Mouse (Mus musculus) gastrocnemius, postnatal 25 days (tissue): ENCODE measurements around the gene Atp5d. TPM values are rescaled to one million over a fixed set of nuclear protein-coding genes. Genes with fewer than 3 reads are reported as not detected.
"Not testable (repeated sequence)": the region's sequence is repeated elsewhere in the genome, so short reads cannot be mapped to it uniquely, and the experiment has no call there.

Experiments
- DNase-seq: peaks from one replicate; pipeline ENCODE4 v3.0.0; 2022
- total RNA-seq, 2 experiments: library from RNA; stranded (reverse); gene quantifications; 1 replicate in 1 of 2; 2 replicates in 1 of 2; pipeline ENCODE4 v1.2.3; 2021

Gene Atp5d
- total RNA-seq, 2 experiments from 2014 or later = 634 to 665 TPM

DNA sequence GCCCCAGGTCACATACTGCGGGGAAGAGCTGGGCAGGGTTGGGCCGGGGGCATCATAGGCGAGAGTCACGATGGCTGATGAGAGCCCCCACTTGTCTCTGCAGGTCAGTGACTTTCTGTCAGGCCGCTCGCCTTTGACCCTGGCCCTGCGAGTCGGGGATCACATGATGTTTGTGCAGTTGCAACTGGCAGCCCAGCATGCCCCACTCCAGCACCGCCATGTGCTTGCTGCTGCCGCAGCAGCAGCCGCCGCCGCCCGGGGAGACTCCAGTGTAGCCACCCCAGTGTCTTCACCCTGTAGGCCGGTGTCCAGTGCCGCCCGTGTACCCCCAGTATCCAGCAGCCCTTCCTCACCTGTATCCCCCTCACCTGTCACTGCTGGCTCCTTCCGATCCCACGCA, 15.3 kb downstream of the Atp5d start:
- DNase-seq = no peak

DNA sequence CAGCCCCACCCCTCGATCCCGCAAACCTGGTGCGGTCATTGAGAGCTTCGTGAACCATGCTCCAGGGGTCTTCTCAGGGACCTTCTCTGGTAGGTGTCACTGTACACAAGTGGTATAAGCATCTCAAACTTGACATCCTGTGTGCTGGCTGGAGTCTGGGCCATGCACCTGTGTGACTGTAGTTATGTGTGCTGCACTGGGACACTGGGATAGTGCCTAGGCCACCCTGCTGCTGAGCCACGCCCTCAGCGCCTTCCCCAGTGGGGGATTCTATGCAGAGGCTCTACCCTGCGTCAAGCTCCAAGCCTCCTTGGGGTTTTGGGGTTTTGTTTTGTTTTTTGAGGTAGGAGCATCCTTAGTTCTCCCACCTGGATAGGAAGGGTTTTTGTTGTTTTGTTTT, 16.0 kb downstream of the Atp5d start:
- DNase-seq = no peak

DNA sequence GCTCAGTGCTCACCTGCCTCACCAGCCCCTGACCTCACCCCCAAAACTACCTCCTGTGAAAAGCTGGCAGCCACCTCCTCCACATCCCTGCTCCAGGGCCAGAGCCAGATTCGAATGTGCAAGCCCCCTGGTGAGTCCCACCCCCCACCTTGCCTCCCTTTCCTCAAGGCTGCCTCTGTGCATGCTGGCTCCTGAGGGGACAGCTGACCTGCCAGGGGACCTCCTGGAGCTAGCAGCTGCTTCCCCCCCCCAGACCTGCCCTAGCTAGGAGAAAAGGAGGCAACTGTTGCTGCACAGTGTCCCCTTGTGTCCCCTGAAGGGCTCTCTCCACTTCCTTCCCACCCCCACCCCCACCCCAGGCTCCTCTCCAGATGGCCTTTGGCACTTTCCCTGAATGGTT, 16.8 kb downstream of the Atp5d start:
- DNase-seq = no peak

DNA sequence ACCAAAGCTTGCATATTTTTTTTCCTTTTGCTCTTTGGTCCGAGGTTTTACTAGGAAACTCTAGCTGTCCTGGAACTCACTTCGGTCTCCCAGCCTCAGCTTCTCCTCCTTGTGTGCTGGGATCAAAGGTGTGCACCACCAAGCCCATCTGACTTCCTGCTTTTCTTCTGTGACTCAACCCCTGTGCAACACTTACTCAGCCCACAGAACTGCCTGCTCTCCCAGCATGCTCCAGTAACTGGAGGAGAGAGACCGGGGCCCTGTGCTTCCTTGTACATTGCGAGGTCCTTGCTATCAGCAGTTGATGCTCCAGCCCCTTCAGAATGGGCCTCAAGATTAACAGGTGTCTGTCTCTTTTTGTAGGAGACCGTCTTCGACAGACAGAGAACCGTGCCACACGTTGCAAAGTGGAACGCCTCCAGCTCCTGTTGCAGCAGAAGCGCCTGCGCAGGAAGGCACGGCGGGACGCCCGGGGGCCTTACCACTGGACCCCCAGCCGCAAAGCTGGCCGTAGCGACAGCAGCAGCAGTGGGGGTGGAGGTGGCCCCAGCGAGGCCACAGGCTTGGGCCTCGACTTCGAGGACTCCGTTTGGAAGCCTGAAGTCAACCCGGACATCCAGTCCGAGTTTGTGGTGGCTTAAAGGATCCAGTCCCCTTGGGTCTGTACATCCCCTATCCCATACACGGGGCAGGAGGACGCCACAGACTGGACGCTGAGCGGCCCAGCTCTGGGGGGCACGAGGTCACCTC, 17.7 kb downstream of the Atp5d start:
- DNase-seq = no peak

DNA sequence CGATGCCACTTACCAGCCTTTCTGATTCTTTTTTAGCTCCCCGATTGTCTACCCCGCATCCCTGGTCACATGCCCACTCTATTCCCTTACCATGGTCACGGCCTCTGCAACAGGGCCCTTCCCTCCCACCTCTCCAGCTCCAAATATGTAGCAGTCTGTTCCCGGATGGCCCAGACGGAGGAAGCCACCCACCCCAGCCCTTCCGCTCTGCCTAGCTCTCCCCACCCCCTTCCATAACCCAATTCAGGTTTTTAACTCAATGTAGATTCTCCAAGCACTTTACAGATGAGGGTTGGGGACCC, 18.3 kb downstream of the Atp5d start:
- DNase-seq = no peak

DNA sequence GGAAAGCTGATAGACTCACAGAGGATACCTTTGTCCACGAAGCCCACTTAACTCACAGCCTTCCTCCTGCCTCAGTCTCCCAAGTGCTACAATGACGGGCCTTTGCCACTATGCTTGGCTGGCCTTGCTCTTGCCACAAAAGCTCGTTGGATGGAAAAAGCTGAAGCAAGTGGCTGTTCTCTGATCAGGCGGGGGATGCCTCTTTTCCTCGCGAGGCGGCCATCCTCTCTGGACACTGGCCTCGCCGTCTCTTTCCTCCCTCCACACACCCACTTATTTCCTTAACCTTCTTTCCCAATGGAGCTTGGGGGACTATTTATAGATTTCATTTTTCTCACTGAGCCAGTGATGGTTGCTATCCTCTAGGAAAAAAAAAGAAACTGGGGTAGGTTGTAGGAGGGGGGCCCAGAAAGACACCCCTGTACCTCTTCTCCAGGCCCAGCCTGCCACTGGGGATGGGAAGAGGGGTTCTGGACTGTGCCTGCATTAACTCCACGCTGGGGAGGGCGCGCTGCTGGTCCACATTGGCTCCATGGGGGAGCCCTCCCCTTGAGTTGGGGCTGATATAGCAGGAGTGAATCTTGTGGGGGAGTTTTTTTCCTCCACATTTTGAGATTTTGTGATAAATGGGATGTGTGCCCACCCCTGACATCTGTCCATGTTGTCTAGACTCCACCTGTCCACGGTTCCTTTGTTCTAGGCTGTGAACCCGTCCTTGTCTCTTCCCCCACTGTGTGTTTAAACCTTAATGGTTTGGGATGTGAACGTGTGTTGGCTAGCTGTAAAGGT, 18.9 kb downstream of the Atp5d start:
- DNase-seq = no peak

DNA sequence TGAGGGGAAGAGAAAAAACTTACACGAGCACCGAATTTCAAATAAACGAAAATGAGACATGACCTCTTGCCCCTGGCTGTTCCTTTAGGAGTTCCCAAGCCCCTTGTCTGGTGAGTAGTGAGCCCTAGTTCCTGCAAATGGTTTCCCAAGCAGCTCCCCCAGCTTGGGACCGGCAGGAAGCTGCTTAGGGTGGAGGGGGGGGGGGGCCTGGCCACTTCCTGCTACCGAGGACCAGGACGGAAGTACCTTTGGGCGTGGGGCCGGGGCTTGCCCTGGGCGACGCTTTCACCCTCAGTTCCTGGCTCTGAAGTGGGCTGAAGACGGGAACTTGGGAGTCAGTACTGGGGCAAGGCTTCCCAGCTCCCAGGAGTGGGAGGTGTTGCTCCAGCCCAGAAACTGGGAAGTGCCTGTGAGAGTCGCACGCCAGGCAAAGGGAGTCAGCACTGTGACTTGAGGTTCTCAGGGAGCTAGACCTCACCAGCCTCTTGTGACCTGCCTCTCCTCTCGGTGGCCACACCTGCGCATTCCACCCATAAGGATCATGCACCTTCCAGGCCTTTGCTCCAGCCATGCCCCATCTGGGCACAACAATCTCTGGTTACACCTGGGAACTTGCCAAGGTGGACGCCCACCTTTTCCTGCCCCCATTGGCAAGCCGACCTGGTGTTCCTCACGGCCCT, 20.0 kb downstream of the Atp5d start:
- DNase-seq = peak; percentile 77

DNA sequence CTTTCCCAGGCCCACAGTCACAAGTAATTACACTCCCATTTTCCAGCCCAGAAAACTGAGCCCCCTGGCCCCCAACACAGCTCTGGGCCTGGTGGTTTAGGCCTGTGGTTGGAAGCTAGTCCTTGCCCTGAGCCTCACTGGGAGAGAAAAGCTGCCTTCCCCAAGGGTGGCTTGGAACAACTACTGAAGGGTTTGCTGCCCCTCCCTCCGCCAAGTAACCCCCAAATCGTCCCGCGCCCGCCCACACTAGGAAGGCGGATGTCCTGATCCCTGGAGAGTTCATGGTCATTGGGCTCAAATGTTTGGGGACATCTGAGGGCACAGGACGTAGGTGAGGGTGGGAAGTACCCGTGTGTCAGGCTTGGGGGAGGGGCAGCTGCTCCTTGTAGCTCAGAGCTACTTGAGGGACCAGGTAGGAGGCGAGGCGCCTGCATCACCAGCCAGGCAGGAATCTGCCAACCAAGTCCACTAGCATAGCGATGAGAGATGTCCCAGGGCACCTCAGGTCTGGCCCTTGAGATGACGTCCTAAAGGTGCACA, 20.7 kb downstream of the Atp5d start:
- DNase-seq = no peak

DNA sequence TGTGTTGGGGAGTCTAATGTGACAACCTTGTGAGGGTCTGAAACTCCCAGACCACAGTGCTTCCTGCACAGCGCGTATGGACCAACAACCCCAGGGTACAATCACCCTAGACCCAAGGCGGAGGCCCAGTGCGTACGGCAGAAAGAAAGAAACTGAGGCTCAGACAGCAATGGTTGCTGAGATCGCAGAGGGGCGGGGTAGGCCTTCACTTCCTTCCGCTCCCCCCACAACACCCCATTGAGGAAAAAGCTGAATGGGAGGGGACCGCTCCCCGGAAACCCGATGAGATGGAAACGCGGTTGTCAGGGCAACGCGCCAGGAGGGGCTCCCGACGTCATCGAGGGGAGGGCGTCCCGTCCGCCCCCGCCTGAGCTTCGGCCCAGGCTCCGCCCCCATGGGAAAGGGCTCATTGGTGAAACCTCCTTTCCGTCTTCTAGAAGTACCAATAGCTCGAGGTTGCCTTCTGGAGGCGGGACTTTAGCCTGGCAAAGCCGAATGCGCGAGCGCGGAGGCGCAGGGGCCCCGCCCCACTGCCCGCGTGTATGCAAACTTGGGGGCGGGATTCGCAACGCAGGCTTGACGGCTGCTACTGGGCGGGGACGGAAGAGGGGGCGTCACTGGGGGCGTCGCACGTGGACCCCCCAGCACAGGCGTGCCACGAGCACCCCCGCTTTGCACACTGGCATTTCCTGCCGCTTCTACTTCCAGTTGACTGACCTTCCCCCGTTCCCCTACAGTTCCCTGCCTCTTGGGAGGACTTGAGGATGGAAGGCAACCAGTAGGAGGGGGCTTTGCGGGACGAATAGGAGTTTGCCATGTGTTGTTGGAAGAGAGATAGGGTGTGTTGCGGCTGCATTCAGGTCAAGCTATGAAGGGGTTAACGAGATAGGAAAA, 21.4 kb downstream of the Atp5d start:
- DNase-seq = peak; percentile 99

DNA sequence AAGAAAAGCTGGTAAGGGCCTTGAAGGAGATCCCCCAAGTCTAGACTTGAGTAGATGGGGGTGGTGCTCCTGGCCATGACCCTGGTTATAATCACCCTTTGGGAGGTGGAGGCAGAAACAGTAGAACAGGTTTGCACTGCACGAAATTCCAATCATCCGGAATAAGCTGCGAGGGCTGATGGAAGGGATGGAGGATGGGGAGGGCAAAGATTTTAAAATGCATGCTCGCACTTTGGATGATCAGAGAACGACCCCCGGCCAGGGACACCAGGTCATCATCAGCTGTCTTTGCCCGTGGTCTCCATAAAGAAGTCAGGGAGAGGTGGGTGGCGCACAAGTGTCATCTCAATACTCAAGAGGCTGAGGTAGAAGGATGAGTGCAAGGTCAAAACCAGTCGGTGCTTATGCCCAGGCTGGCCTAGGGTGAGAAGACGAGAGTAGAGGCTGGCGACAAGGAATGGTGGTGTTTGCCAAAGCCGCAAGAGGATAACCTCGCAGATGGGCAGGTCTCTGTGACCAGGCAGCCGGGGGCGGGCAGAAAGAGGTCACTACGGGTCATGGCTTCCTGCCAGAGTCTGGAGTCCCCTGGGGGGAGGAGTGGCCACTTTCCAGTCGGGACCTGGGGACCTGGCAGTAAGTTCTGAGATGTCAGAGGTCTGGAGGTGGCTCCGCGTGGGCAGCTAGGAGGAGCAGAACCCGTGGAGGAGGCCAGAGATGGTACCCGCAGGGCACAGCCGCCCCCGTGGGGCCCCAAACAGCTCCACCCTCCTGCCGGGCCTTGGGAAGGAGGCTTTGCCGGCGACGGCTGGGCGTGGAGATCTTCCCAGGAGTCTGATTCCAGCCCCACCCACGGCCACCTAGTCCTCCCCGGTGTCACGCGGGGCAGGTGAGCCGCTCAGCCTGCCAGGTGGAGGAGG, 22.3 kb downstream of the Atp5d start:
- peak; percentile 83 for DNase-seq

DNA sequence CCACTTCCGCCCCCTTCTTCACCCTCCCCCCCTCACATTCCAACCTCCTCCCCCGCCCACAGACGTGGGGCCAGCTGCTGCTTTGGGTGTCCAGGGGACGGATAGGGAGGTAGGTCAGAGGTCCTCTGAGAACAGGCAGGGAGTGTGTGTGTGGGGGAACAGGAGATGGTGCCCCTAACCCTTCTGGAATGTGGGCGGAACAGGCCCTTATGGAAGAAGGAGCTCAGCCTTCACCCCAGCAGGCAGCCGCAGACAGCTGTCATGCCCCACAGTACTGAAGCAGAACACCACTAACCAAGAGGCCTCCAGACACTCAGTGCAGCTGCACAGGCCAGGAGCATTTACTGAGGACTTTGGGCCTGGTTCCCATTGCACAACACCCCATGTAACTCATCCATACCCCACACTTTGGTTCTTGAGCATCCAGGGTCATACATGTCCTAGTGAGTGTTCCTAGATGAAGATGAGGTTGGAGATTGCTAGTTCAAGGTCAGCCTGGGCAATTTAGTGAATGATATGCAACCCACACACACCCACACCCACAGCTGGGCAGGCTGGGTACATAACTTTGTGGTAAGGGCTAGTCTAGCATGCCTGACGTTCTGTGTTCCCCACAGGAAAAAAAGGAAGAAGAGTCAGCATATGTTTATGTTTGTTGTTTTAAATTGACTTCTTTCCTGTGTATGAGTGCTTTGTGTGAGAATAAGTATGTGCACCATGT, 23.2 kb downstream of the Atp5d start:
- no peak for DNase-seq

DNA sequence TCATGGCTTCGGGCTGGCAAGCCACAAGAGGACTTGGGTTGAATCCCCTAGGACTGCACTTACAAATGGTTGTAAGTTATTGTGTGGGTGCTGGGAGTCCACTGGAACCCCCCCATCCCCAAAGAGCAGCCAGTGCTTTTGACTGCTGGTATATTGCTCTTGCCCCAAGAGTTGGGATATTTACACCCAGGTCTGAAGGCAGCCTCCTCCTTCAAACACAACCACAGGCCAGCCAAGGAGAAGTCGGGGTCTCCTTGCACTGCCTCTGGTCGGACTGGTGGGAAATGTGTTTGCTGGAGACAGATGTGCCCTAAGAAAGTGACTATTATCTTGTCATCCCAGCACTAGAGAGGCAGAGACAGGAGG, 23.8 kb downstream of the Atp5d start:
- no peak for DNase-seq

DNA sequence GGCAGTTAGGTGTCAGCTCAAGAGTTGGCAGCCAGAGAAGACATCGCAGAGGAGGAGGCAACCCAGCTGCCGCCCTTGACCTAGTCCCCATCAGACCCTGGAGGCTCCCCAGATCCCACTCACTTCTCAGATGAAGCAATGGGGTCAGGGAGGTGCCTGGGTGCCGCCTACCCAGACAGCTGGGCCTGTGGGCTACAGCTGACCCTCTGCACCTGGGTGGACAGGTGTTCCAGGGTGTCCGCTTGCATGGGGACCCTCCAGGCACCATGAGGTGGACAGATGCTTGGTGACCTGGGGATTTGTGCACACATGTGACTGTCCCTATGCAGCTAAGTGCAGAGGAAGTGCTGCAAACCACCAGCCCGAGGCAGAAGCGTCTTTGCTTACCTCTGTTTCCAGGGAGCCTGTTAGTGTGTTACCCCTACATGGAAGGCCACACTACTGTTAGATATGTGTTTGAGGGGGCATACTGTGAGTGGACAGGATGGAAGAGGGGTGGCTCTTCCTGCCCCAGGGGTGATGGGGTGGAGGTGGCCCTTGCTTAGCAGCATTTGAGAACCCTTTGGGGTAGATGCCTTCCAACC, 24.4 kb downstream of the Atp5d start:
- no peak for DNase-seq

DNA sequence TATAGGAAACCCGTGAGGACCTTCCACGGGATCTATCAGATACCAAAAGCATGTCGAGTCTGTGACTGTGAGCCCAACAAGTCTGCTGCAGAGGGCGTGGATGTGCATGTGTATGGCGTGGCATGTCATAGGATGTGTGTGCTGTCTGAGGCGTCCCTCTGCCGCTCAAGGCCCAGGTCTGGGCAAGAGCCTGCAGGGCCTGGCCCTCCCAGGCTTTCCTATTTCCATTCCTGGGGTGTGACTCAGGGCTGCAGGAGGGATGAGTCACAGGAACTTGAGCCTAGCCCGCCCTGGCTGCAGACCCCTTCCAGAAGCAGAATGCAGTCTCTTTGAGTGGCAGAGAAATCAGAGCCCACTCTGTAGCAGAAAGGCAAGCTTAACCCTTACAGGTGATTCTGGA, 25.3 kb downstream of the Atp5d start:
- peak; percentile 66 for DNase-seq

DNA sequence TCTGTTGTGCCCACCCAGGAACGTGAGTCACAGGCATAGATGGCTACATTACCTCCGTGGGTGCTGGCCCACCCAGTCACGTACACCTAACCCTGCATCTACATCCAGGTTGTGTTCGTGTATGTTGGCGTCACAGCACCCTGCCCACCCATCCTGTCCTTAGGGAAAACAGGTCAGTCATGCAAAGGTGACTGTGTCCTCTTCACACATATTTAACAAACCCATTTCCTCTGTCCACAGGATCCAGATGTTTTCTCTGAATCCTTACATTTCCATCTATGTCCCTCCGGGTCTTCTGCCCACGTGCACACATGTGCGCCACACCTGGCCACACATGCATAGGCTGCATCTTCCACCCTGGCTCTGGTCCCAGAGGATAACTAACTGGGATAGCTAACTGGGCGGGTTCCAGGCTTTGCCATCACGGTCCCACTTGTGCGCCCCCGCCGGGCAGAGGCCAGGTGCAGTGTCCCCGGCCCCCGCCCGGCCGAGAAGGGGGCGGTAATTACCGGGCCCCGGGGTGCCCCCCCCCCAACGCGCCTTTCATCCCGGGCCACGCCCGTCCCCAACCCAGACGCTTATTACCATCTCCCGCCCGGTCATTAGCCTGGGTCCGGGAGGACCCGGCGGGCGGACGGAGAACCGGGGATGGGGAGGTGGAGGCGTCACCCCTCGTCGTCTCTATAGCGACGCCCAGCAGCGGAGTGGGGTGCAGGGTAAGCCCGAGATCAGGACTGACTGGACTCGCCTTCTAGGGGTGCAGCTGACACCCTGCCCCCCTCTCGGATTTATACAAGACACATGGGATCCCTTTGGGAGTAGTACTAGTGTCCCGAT, 25.9 kb downstream of the Atp5d start:
- peak; percentile 60 for DNase-seq

DNA sequence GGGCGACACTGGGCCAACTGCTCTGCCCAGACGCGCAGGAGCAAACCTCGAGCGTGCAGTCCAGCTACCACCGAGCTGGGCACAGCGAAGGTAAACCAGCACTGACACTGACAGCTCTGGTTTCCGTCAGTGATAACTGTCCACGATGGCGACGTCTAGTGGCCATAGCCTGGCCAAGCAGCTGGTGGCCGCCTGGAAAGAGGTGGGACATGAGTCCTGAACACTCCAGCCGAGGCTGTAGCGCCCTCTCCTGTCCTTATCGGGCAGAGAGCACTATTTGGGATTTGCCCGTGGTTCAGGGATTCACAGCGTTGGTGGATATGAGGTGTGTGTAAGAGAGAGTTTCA, 26.5 kb downstream of the Atp5d start:
- DNase-seq = peak; percentile 93

DNA sequence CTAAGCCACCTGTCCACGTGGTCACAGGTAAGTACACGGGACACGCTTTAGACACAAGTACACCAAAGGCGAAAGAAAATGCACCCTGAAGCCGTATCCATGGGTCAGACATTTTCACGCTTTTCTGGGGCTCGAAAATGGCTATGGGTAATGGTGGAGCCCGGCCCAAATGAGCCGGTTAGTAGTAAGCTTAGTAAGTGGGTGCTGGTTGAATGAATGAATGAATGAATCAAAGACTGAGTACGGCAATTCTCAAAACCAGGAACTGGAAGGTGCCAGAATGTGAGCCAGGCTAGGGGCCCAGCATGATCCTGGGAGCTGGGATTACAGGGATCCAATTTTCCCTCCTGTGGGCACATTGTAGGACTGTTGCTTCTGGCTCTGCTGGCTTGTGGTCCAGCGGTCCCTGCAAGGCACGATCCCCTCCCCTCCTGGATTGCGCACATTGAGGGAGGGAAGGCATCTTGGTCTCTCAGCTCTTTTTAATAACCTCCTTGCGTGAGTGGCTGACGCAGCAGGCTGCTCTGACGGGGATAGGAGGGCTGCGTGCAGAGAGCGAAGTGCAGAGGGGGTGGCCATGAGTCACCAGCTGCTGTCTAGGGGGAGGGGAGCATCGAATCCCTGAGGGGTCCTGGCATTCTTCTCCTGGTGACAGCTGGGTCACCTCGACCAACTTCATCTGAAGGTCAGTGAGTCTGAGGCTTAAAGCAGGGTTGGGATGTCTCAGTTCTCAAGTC, 27.1 kb downstream of the Atp5d start, which contains the start of gene Cirbp:
Gene Cirbp (plus strand): TSS at position 594 of the 737 bp plus-strand sequence.
- no peak for DNase-seq

DNA sequence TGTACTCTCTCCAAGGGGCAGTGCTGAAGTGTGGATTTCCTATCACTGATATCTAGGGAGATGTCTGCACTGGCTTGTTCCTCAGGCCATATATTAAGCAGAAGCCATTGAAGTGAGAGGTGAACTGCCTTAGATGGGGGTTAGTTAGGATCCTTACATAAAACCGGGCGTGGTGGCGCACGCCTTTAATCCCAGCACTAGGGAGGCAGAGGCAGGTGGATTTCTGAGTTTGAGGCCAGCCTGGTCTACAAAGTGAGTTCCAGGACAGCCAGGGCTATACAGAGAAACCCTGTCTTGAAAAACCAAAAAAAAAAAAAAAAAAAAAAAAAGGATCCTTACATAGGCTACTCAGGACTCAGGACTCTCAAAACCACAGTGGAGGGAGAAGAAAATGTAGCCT, 27.7 kb downstream of the Atp5d start:
- not testable (repeated sequence) for DNase-seq
